Mouse (Mus musculus): Measurements from ENCODE around the gene Gm49510.

DNA sequence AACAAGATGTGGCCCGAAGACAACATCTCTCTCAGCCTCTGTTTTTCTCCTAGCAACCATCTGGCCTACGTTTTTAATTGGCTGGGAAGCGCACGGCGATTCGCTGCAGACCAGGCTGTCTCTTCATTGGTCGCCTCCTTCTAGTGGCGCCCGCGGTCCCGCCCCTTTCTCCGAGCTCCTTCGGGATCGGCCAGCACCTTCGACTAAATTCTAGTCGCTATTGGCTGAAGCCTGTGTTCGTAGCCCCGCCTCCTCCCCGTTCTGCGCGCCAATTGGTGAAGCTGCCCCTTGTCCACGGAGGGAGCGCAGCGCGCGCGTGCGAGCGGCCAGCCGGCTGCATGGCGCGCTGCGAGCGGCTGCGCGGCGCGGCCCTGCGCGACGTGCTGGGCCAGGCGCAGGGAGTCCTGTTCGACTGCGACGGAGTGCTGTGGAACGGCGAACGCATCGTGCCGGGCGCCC is 14.2 kb downstream of the Gm49510 start, which contains the start of gene Pdxp:
- peak; percentile 73 for TF ChIP-seq CHD2 (IDR thresholded peaks at IDR 0.05; ENCODE audit: low read length)
- no peak for TF ChIP-seq MAZ (IDR thresholded peaks at IDR 0.05; ENCODE audit: low read depth, low read length)
- TF ChIP-seq UBTF (IDR thresholded peaks at IDR 0.05; ENCODE audit: borderline replicate concordance, insufficient read depth, low read depth, low read length): no peak
- TF ChIP-seq POLR2AphosphoS2 (IDR thresholded peaks at IDR 0.05; ENCODE audit: low read length): no peak
- no peak for TF ChIP-seq CTCF (IDR thresholded peaks at IDR 0.05 in 2 of 3, conservative IDR thresholded peaks at IDR 0.05 in 1 of 3; ENCODE audit: control insufficient read depth in 1 of 3, insufficient read depth in 1 of 3, low read depth in 2 of 3, low read length in 3 of 3, poor library complexity in 1 of 3, severe bottlenecking in 1 of 3)
- TF ChIP-seq POLR2AphosphoS5 (IDR thresholded peaks at IDR 0.05; ENCODE audit: borderline replicate concordance, low read depth, low read length): no peak
- TF ChIP-seq POLR2A (IDR thresholded peaks at IDR 0.05; ENCODE audit: control insufficient read depth in 1 of 2, insufficient read depth in 1 of 2, low read depth in 1 of 2, low read length in 2 of 2, poor library complexity in 1 of 2): peak; percentile 86 to 93
- TF ChIP-seq MAFK (IDR thresholded peaks at IDR 0.05; ENCODE audit: borderline replicate concordance, low read depth, low read length): no peak
- TF ChIP-seq MXI1 (IDR thresholded peaks at IDR 0.05; ENCODE audit: low read depth, low read length): peak; percentile 48; the same call in 1 of the 2 replicates
- 0 out of 2 replicates have a peak, but pooled peaks have one; percentile 34 for TF ChIP-seq TBP (IDR thresholded peaks at IDR 0.05; ENCODE audit: low read depth, low read length)
- TF ChIP-seq USF2 (IDR thresholded peaks at IDR 0.05; ENCODE audit: borderline replicate concordance in 1 of 2, insufficient read depth in 1 of 2, low read depth in 1 of 2, low read length in 2 of 2): no peak
- no peak for TF ChIP-seq TCF12 (IDR thresholded peaks at IDR 0.05; ENCODE audit: low read depth, low read length)
- no peak for TF ChIP-seq USF1 (IDR thresholded peaks at IDR 0.05; ENCODE audit: low read depth, low read length)

Data from MEL (cell line).